Mouse (Mus musculus): ENCODE results near the gene Slc16a3.

Slc16a3 gene

GRCm38 (mm10) chr11:120979711-120980426 is 31.6 kb downstream of the Slc16a3 start:
- no peak for DNase-seq (ENCODE audit: low spot score)

GRCm38 (mm10) chr11:120980427-120981035 is 32.3 kb downstream of the Slc16a3 start:
- DNase-seq (ENCODE audit: low spot score) = peak; percentile 30

- DNase-seq (ENCODE audit: low spot score) = no peak
These were observed 33.4 kb downstream of the Slc16a3 start for GRCm38 (mm10) chr11:120981661-120982060.

- no peak for DNase-seq (ENCODE audit: low spot score)
These were observed 34.2 kb downstream of the Slc16a3 start for GRCm38 (mm10) chr11:120982459-120982858.

GRCm38 (mm10) chr11:120984448-120985330 is 36.4 kb downstream of the Slc16a3 start:
- no peak for DNase-seq (ENCODE audit: low spot score)

- no peak for DNase-seq (ENCODE audit: low spot score)
These were observed 39.3 kb downstream of the Slc16a3 start for GRCm38 (mm10) chr11:120987608-120988007.

- no peak for DNase-seq (ENCODE audit: low spot score)
These were observed 40.1 kb downstream of the Slc16a3 start for GRCm38 (mm10) chr11:120988410-120988809.

- DNase-seq (ENCODE audit: low spot score) = no peak
These were observed 41.2 kb downstream of the Slc16a3 start for GRCm38 (mm10) chr11:120989523-120989922.

- DNase-seq (ENCODE audit: low spot score) = peak; percentile 76
These were observed 42.0 kb downstream of the Slc16a3 start for GRCm38 (mm10) chr11:120990126-120990781.

- DNase-seq (ENCODE audit: low spot score) = peak; percentile 98
These were observed 42.8 kb downstream of the Slc16a3 start, which contains the start of gene Csnk1d for GRCm38 (mm10) chr11:120990951-120991526. Csnk1d (minus strand) TSS chr11:120991330.

- DNase-seq (ENCODE audit: low spot score) = no peak
These were observed 43.5 kb downstream of the Slc16a3 start for GRCm38 (mm10) chr11:120991791-120992190.

GRCm38 (mm10) chr11:120993080-120993479 is 44.8 kb downstream of the Slc16a3 start:
- no peak for DNase-seq (ENCODE audit: low spot score)

- no peak for DNase-seq (ENCODE audit: low spot score)
These were observed 45.3 kb downstream of the Slc16a3 start for GRCm38 (mm10) chr11:120993586-120993985.

GRCm38 (mm10) chr11:120994741-120995140 is 46.5 kb downstream of the Slc16a3 start:
- DNase-seq (ENCODE audit: low spot score) = no peak

- no peak for DNase-seq (ENCODE audit: low spot score)
These were observed 53.7 kb downstream of the Slc16a3 start for GRCm38 (mm10) chr11:121001966-121002365.

GRCm38 (mm10) chr11:121004281-121004680 is 56.0 kb downstream of the Slc16a3 start:
- DNase-seq (ENCODE audit: low spot score) = no peak

GRCm38 (mm10) chr11:121006184-121006583 is 57.9 kb downstream of the Slc16a3 start:
- DNase-seq (ENCODE audit: low spot score) = no peak

- no peak for DNase-seq (ENCODE audit: low spot score)
These were observed 61.9 kb downstream of the Slc16a3 start for GRCm38 (mm10) chr11:121010044-121010755.

Data from yolk sac, embryonic 10.5 days (tissue).